Mouse (Mus musculus) MEL (cell line): ENCODE data around the gene Fpgt.

Experiments used
- BHLHE40 ChIP-seq: IDR thresholded peaks from 2 replicates; pipeline ENCODE4 v1.6.1; 2012; ENCODE audit warnings: low read depth, mild to moderate bottlenecking, inconsistent platforms, low read length, improper control_type of control experiment, borderline replicate concordance
- CHD2 ChIP-seq: IDR thresholded peaks from 2 replicates; pipeline ENCODE4 v1.6.1; 2011; ENCODE audit warnings: low read length, improper control_type of control experiment
- CTCF ChIP-seq, 3 experiments: IDR thresholded peaks in 2 of 3; conservative IDR thresholded peaks in 1 of 3; 2 replicates each; pipeline ENCODE4 v1.5.1; 2011 to 2012; ENCODE audit warnings: low read length in 3 of 3, low read depth in 2 of 3, mild to moderate bottlenecking in 2 of 3, improper control_type of control experiment in 1 of 3, inconsistent platforms in 1 of 3, mixed read lengths in 1 of 3, moderate library complexity in 1 of 3; ENCODE audit not compliant: control insufficient read depth in 1 of 3, insufficient read depth in 1 of 3, poor library complexity in 1 of 3, severe bottlenecking in 1 of 3
- EP300 ChIP-seq, 2 experiments: IDR thresholded peaks; 2 replicates each; pipeline ENCODE4 v1.6.1; 2011; ENCODE audit warnings: improper control_type of control experiment in 2 of 2, low read length in 2 of 2, low read depth in 1 of 2, mild to moderate bottlenecking in 1 of 2
- GABPA ChIP-seq: IDR thresholded peaks from 2 replicates; pipeline ENCODE4 v1.6.1; 2012; ENCODE audit warnings: low read depth, mild to moderate bottlenecking, inconsistent platforms, low read length, improper control_type of control experiment, moderate library complexity
- POLR2A ChIP-seq, 2 experiments: IDR thresholded peaks; 2 replicates each; pipeline ENCODE4 v1.6.1; 2011 to 2012; ENCODE audit warnings: low read length in 2 of 2, mild to moderate bottlenecking in 2 of 2, control low read depth in 1 of 2, improper control_type of control experiment in 1 of 2, low read depth in 1 of 2, moderate library complexity in 1 of 2; ENCODE audit not compliant: control insufficient read depth in 1 of 2, insufficient read depth in 1 of 2, poor library complexity in 1 of 2
- RAD21 ChIP-seq: IDR thresholded peaks from 2 replicates; pipeline ENCODE4 v1.6.1; 2011; ENCODE audit warnings: mild to moderate bottlenecking, low read depth, low read length, improper control_type of control experiment
- USF1 ChIP-seq: IDR thresholded peaks from 2 replicates; pipeline ENCODE4 v1.6.1; 2014; ENCODE audit warnings: low read depth, mild to moderate bottlenecking, inconsistent platforms, low read length, improper control_type of control experiment, moderate library complexity
- USF2 ChIP-seq, 2 experiments: IDR thresholded peaks; 2 replicates each; pipeline ENCODE4 v1.6.1; 2011 to 2012; ENCODE audit warnings: improper control_type of control experiment in 2 of 2, low read length in 2 of 2, borderline replicate concordance in 1 of 2, inconsistent platforms in 1 of 2, low read depth in 1 of 2, mild to moderate bottlenecking in 1 of 2; ENCODE audit not compliant: insufficient read depth in 1 of 2

DNA sequence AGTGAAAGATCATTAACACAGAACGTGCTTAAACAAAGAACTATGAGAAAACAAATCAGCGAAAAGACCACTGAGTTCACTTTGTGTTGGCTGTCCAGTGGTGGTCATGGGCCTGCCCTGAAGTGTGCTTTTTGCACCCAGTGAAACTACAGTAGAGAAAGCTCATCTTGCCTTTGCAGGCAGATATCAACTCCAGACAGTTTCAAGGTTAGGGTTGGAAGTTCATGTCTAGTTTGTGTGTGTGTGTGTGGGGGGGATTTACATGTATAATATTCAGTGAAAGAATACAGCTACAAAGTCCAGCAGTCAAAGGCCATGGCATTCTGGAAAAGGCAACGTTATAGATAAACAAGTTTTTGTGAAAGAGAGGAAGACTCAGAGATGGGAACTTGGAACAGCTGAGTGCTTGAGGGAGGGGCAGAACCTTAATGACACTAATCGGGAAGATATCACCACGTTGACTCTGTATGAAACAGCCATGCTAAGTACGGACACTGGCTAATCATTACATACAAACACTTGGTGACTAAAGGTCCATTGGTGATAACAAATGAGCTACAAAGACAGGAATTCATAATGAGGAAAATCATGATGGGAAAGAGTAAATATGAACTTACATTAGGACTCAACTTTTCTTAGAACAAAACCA is 34.3 kb downstream of the Fpgt start:
- TF ChIP-seq POLR2A (IDR thresholded peaks at IDR 0.05; ENCODE audit: control insufficient read depth in 1 of 2, insufficient read depth in 1 of 2, low read depth in 1 of 2, low read length in 2 of 2, poor library complexity in 1 of 2) (no peak), CHD2 (no peak), EP300 (IDR thresholded peaks at IDR 0.05; ENCODE audit: low read depth in 1 of 2, low read length in 2 of 2) (no peak), CTCF (IDR thresholded peaks at IDR 0.05 in 2 of 3, conservative IDR thresholded peaks at IDR 0.05 in 1 of 3; ENCODE audit: control insufficient read depth in 1 of 3, insufficient read depth in 1 of 3, low read depth in 2 of 3, low read length in 3 of 3, poor library complexity in 1 of 3, severe bottlenecking in 1 of 3) (no peak), RAD21 (no peak), USF1 (no peak), USF2 (IDR thresholded peaks at IDR 0.05; ENCODE audit: borderline replicate concordance in 1 of 2, insufficient read depth in 1 of 2, low read depth in 1 of 2, low read length in 2 of 2) (no peak), BHLHE40 (no peak), GABPA (no peak)
